Comparison of ENCODE assay signal across 8 mouse cellular contexts in genomic region chr17:56276643-56277566, GRCm38 (mm10). TPM values are rescaled to one million over a fixed set of nuclear protein-coding genes. Genes with fewer than 3 reads are reported as not detected.
DNase-seq lines count a peak whose midpoint lies in the region; ATAC-seq and TF ChIP-seq lines count a peak whose summit lies in the region.

Gene Ticam1, minus strand, starts transcription at chr17:56276786.

- WGBS in hindbrain, embryonic 16.5 days: 9% methylated on average over 17 of the region's 21 CpGs
- WGBS in macrophage (ENCODE audit: missing documents): 7% methylated on average over 10 of the region's 21 CpGs

- H3K4me1 ChIP-seq in hindbrain, embryonic 16.5 days (ENCODE audit: control insufficient read depth, insufficient read depth, low read depth, low read length): peaks cover 12% of the 10 kb centered on the region

- H3K4me3 ChIP-seq in gastrocnemius, adult 2 months: peak within 1 kb of the TSS; percentile 86
- peak within 1 kb of the TSS; percentile 50 for H3K4me3 ChIP-seq in hindbrain, embryonic 16.5 days (ENCODE audit: low read length)
- H3K4me3 ChIP-seq in macrophage (ENCODE audit: inconsistent target): peak within 1 kb of the TSS; percentile 85

- H3K9ac ChIP-seq in hindbrain, embryonic 16.5 days (ENCODE audit: low read depth, low read length): peak within 1 kb of the TSS; percentile 69

- peaks cover 47% of the 10 kb centered on the region for H3K79me2 ChIP-seq in macrophage (ENCODE audit: inconsistent target)

- TF ChIP-seq CTCF in gastrocnemius, adult 2 months (IDR thresholded peaks at IDR 0.05): peak; percentile 47

- intact Hi-C loops in gastrocnemius, adult 2 months (cut with DNase I): no loop called here

- H3K4me2 ChIP-seq in hindbrain, embryonic 16.5 days (ENCODE audit: low read length): peak within 1 kb of the TSS; percentile 82

- no peaks in the 10 kb centered on the region for H3K36me3 ChIP-seq in hindbrain, embryonic 16.5 days (ENCODE audit: control insufficient read depth, insufficient read depth, low read length)
- H3K36me3 ChIP-seq in macrophage (ENCODE audit: inconsistent target): peaks cover 36% of the 10 kb centered on the region

- no peaks in the 10 kb centered on the region for H3K9me3 ChIP-seq in hindbrain, embryonic 16.5 days (ENCODE audit: control insufficient read depth, low read length)

- H3K27ac ChIP-seq in gastrocnemius, adult 2 months: peak within 1 kb of the TSS; percentile 95
- H3K27ac ChIP-seq in hindbrain, embryonic 16.5 days (ENCODE audit: low read depth, low read length): peak within 1 kb of the TSS; percentile 66
- peak within 1 kb of the TSS; percentile 85 for H3K27ac ChIP-seq in macrophage

- peak; percentile 80 for ATAC-seq in activated CD4-positive, CD25-positive, alpha-beta regulatory T cell, adult 4 months
- ATAC-seq in common myeloid progenitor, adult 5-6 weeks (replicated peaks; ENCODE audit: low read depth, poor library complexity, severe bottlenecking): peak; percentile 92
- ATAC-seq in hindbrain, embryonic 16.5 days: peak; percentile 84

- DNase-seq in gastrocnemius, adult 2 months: peak; percentile 95
- DNase-seq in left cerebral cortex, adult 18-20 months (ENCODE audit: low spot score in 2 of 2): peak; percentile 74 to 80
- peak; percentile 80 for DNase-seq in retina, postnatal 7 days (ENCODE audit: low read depth, low spot score)
- peak; percentile 64 for DNase-seq in urinary bladder, postnatal 10 days (ENCODE audit: low spot score)

- H3K27me3 ChIP-seq in hindbrain, embryonic 16.5 days (replicated peaks; ENCODE audit: control insufficient read depth, insufficient read depth, low read length): no peaks in the 10 kb centered on the region

RNA-seq across cellular contexts. Expression of gene Ticam1, which starts in this region (rescaled TPM):
- polyA plus RNA-seq in activated CD4-positive, CD25-positive, alpha-beta regulatory T cell, adult 4 months (2017; shearing (Covaris generic)): 10 to 100 TPM in 1 of 2 experiments, 1 to 10 TPM in 1; 6.4 to 11.3 TPM
- 4.1 and 4.6 TPM in 2 replicates for total RNA-seq in common myeloid progenitor, adult 5-6 weeks (2017)
- 1 to 10 TPM; 2.7 to 3.4 TPM for total RNA-seq in gastrocnemius, adult 2 months (2021)
- 1.5 and 1.9 TPM in 2 replicates for polyA plus RNA-seq in hindbrain, embryonic 16.5 days (2015; fragmentation: Nextera tagmentation; extraction: Ambion mirVana)
- 1 to 10 TPM; 5.2 to 7.6 TPM for total RNA-seq in left cerebral cortex, adult 18-20 months (2021)
- total RNA-seq in macrophage (2018; cell fraction: chromatin; rRNA removed): 10 to 100 TPM; 20.0 to 66.0 (median 29.6) TPM
- total RNA-seq in macrophage (2018; cell fraction: cytosol; rRNA removed): 10 to 100 TPM; 29.2 to 68.9 (median 35.2) TPM
- 10 to 100 TPM; 18.9 to 54.1 (median 29.3) TPM for total RNA-seq in macrophage (2018; cell fraction: nucleus; rRNA removed)
- polyA plus RNA-seq in macrophage (2018): 19.5 to 36.1 TPM (median 21.2 TPM) in 3 replicates

Comparison
In these comparisons a context has a peak if more than half of its experiments do, and no peak if none do; other contexts are left out.
1. Peak in every context shown above with its lines: DNase-seq, ATAC-seq, H3K4me3 ChIP-seq and H3K27ac ChIP-seq.